Mouse (Mus musculus): Measurements from ENCODE around the gene Fam25c. TPM values are rescaled to one million over a fixed set of nuclear protein-coding genes. Genes with fewer than 3 reads are reported as not detected.

Fam25c gene
- total and polyA plus RNA-seq, 3 experiments = not detected

- in situ Hi-C loops (cut with MboI; ENCODE audit: low pct_ligation_motif_present, low pct_unique_long_range_greater_than_20kb, low sequenced_read_pairs) = no loop called here
- no peak for DNase-seq (ENCODE audit: extremely low read depth)
- H3K4me2 ChIP-seq (ENCODE audit: insufficient read depth, low read depth, poor library complexity, severe bottlenecking) = no peak overlapping the region
- no peak overlapping the region for H3K4me3 ChIP-seq (replicated peaks in 1 of 3; ENCODE audit: low read depth in 2 of 3, low read length in 2 of 3, poor library complexity in 1 of 3)
- no peaks in the 10 kb centered on the region for H3K79me2 ChIP-seq (replicated peaks; ENCODE audit: control insufficient read depth, extremely low read depth, insufficient read depth, poor library complexity, severe bottlenecking)
- H3K4me1 ChIP-seq (ENCODE audit: control insufficient read depth in 1 of 2, insufficient read depth in 2 of 2) = peaks cover 5 to 13% of the 10 kb centered on the region in 2 experiments; a peak in 3 of 4 replicates
- no peaks in the 10 kb centered on the region for H3K27me3 ChIP-seq (replicated peaks)
- dilution Hi-C loops (cut with MboI; ENCODE audit: extremely low pct_ligation_motif_present, extremely low pct_unique_long_range_greater_than_20kb, low sequenced_read_pairs) = no loop called here
- H3K27ac ChIP-seq (ENCODE audit: insufficient read depth, low read depth) = no peak overlapping the region
- H3K9ac ChIP-seq (ENCODE audit: insufficient read depth, low read depth) = no peak overlapping the region
- TF ChIP-seq RCOR1 (conservative IDR thresholded peaks at IDR 0.05; ENCODE audit: low read depth, low read length) = no peak
- no peak for TF ChIP-seq POLR2A (IDR thresholded peaks at IDR 0.05; ENCODE audit: low read depth, low read length)
- no peak for TF ChIP-seq TBP (conservative IDR thresholded peaks at IDR 0.05; ENCODE audit: low read depth, low read length)
- no peak for TF ChIP-seq USF1 (IDR thresholded peaks at IDR 0.05; ENCODE audit: low read depth, low read length)
- TF ChIP-seq KAT2A (IDR thresholded peaks at IDR 0.05; ENCODE audit: insufficient replicate concordance, low read length) = no peak
- no peak for TF ChIP-seq CHD2 (IDR thresholded peaks at IDR 0.05; ENCODE audit: low read length)
- no peak for TF ChIP-seq MXI1 (IDR thresholded peaks at IDR 0.05; ENCODE audit: low read depth, low read length)
- TF ChIP-seq ELF1 (IDR thresholded peaks at IDR 0.05; ENCODE audit: low read depth, low read length) = no peak
- H3K9me3 ChIP-seq (replicated peaks; ENCODE audit: low read length) = no peaks in the 10 kb centered on the region
- H3K36me3 ChIP-seq (replicated peaks in 1 of 2; ENCODE audit: control insufficient read depth in 1 of 2, insufficient read depth in 1 of 2, low read length in 1 of 2) = peaks cover 1 to 47% of the 10 kb centered on the region in 2 experiments
Measured at GRCm38 (mm10) chr14:34402871-34403270, 47.6 kb upstream of the Fam25c start.

GRCm38 (mm10) chr14:34401135-34401534 lies 45.9 kb upstream of the Fam25c start:
- in situ Hi-C loops (cut with MboI; ENCODE audit: low pct_ligation_motif_present, low pct_unique_long_range_greater_than_20kb, low sequenced_read_pairs) = no loop called here
- H3K79me2 ChIP-seq (replicated peaks; ENCODE audit: control insufficient read depth, extremely low read depth, insufficient read depth, poor library complexity, severe bottlenecking) = no peaks in the 10 kb centered on the region
- H3K9me3 ChIP-seq (replicated peaks; ENCODE audit: low read length) = no peaks in the 10 kb centered on the region
- DNase-seq (ENCODE audit: extremely low read depth) = peak; percentile 88
- H3K27me3 ChIP-seq (replicated peaks) = no peaks in the 10 kb centered on the region
- H3K4me1 ChIP-seq (ENCODE audit: control insufficient read depth in 1 of 2, insufficient read depth in 2 of 2) = peaks cover 5 to 13% of the 10 kb centered on the region in 2 experiments; a peak in 3 of 4 replicates
- peaks cover 0 to 31% of the 10 kb centered on the region in 2 experiments for H3K36me3 ChIP-seq (replicated peaks in 1 of 2; ENCODE audit: control insufficient read depth in 1 of 2, insufficient read depth in 1 of 2, low read length in 1 of 2)
- no peak overlapping the region for H3K9ac ChIP-seq (ENCODE audit: insufficient read depth, low read depth)
- TF ChIP-seq ETS1 (conservative IDR thresholded peaks at IDR 0.05; ENCODE audit: low read depth, low read length) (no peak), CTCF (conservative IDR thresholded peaks at IDR 0.05 in 1 of 2, IDR thresholded peaks at IDR 0.05 in 1 of 2; ENCODE audit: low read depth in 2 of 2, low read length in 2 of 2) (peak; percentile 79 to 99), MXI1 (IDR thresholded peaks at IDR 0.05; ENCODE audit: low read depth, low read length) (no peak), ZKSCAN1 (IDR thresholded peaks at IDR 0.05; ENCODE audit: borderline replicate concordance, low read depth, low read length) (no peak), RAD21 (IDR thresholded peaks at IDR 0.05; ENCODE audit: low read depth, low read length) (peak; percentile 91), POLR2AphosphoS2 (IDR thresholded peaks at IDR 0.05; ENCODE audit: low read depth, low read length) (no peak), EP300 (IDR thresholded peaks at IDR 0.05; ENCODE audit: low read length) (no peak), TCF12 (IDR thresholded peaks at IDR 0.05; ENCODE audit: low read depth, low read length) (0 out of 2 replicates have a peak, but pooled peaks have one; percentile 36), GABPA (IDR thresholded peaks at IDR 0.05; ENCODE audit: insufficient replicate concordance, low read depth, low read length) (no peak), JUN (IDR thresholded peaks at IDR 0.05; ENCODE audit: insufficient read depth, low read depth, low read length) (no peak), NRF1 (IDR thresholded peaks at IDR 0.05; ENCODE audit: low read depth, low read length) (no peak), ZMIZ1 (IDR thresholded peaks at IDR 0.05; ENCODE audit: low read depth, low read length) (no peak), KAT2A (IDR thresholded peaks at IDR 0.05; ENCODE audit: insufficient replicate concordance, low read length) (no peak), NELFE (IDR thresholded peaks at IDR 0.05; ENCODE audit: low read depth, low read length) (peak; percentile 89; the same call in 1 of the 2 replicates), ZNF384 (IDR thresholded peaks at IDR 0.05; ENCODE audit: low read depth, low read length) (peak; percentile 45; the same call in 1 of the 2 replicates), JUND (conservative IDR thresholded peaks at IDR 0.05; ENCODE audit: low read depth, low read length) (peak; percentile 39; the same call in 1 of the 2 replicates), SMC3 (IDR thresholded peaks at IDR 0.05; ENCODE audit: low read depth, low read length) (peak; percentile 93), UBTF (IDR thresholded peaks at IDR 0.05; ENCODE audit: low read depth, low read length) (no peak), BHLHE40 (IDR thresholded peaks at IDR 0.05; ENCODE audit: low read depth, low read length) (no peak), CHD2 (IDR thresholded peaks at IDR 0.05; ENCODE audit: low read length) (no peak), MAFK (IDR thresholded peaks at IDR 0.05; ENCODE audit: insufficient replicate concordance, low read length) (no peak), USF1 (IDR thresholded peaks at IDR 0.05; ENCODE audit: low read depth, low read length) (no peak), ELF1 (IDR thresholded peaks at IDR 0.05; ENCODE audit: low read depth, low read length) (no peak), MAX (IDR thresholded peaks at IDR 0.05; ENCODE audit: low read length) (no peak), CHD1 (IDR thresholded peaks at IDR 0.05; ENCODE audit: low read depth, low read length) (no peak), MAZ (IDR thresholded peaks at IDR 0.05; ENCODE audit: low read depth, low read length) (no peak), POLR2A (IDR thresholded peaks at IDR 0.05; ENCODE audit: low read depth, low read length) (no peak), ZC3H11A (IDR thresholded peaks at IDR 0.05; ENCODE audit: low read depth, low read length) (peak; percentile 55), MEF2A (IDR thresholded peaks at IDR 0.05; ENCODE audit: borderline replicate concordance, low read depth, low read length) (no peak)
- no peak overlapping the region for H3K27ac ChIP-seq (ENCODE audit: insufficient read depth, low read depth)
- dilution Hi-C loops (cut with MboI; ENCODE audit: extremely low pct_ligation_motif_present, extremely low pct_unique_long_range_greater_than_20kb, low sequenced_read_pairs) = no loop called here
- H3K4me2 ChIP-seq (ENCODE audit: insufficient read depth, low read depth, poor library complexity, severe bottlenecking) = no peak overlapping the region
- no peak overlapping the region for H3K4me3 ChIP-seq (replicated peaks in 1 of 3; ENCODE audit: low read depth in 2 of 3, low read length in 2 of 3, poor library complexity in 1 of 3)
